Mouse (Mus musculus) brown adipose tissue, adult 24 weeks (tissue): ENCODE data around the gene Olfr1189. TPM values are rescaled to one million over a fixed set of nuclear protein-coding genes. Genes with fewer than 3 reads are reported as not detected.
"Not testable (repeated sequence)": the region's sequence is repeated elsewhere in the genome, so short reads cannot be mapped to it uniquely, and the experiment has no call there.

Experiments
- H3K27ac ChIP-seq: fragments of 200-500 bp; replicated peaks from 2 replicates; pipeline ENCODE4 v1.5.1; 2012; ENCODE audit warnings: low read depth, mild to moderate bottlenecking, low read length
- H3K4me1 ChIP-seq: fragments of 200-500 bp; 2 replicates; pipeline ENCODE4 v1.6.1; 2012; ENCODE audit warnings: low read length, mixed read lengths; ENCODE audit not compliant: control insufficient read depth, insufficient read depth, insufficient read length
- H3K4me3 ChIP-seq: fragments of 200-500 bp; 2 replicates; pipeline ENCODE4 v1.5.1; 2012; ENCODE audit warnings: low read depth, mild to moderate bottlenecking, low read length, moderate library complexity; ENCODE audit not compliant: insufficient read depth
- polyA plus RNA-seq: library from polyadenylated mRNA; stranded (reverse); fragments of >200 nt; gene quantifications from 2 replicates; pipeline ENCODE4 v1.2.4, GENCODE M21; 2012; ENCODE audit not compliant: missing spikeins, insufficient read depth, insufficient read length

The Olfr1189 gene
- polyA plus RNA-seq = not detected in 2 replicates

DNA sequence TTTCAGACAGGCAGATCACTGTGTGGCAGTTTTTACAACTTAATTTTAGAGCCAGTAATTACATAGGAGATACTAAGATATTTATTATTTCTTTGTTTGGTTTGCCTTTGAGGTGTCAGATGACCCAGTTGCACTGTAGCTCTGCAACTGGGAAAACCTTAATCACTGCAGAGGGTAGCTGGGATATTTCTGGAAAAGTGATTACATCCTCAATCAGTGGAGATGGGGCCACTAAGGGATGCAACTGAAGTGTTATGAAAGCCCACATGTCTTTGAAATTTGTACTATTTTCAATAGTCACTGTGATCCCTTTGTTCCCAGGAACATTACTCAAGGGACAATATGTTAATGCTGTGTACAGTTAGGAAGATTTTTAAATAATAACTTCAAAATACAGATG is at the start of gene Olfr1189:
Gene Olfr1189, plus strand, starts transcription at position 301 of the 400 bp plus-strand sequence.
- H3K27ac ChIP-seq = no peak within 1 kb of the TSS
- no peaks in the 10 kb centered on the region for H3K4me1 ChIP-seq
- no peak within 1 kb of the TSS for H3K4me3 ChIP-seq

DNA sequence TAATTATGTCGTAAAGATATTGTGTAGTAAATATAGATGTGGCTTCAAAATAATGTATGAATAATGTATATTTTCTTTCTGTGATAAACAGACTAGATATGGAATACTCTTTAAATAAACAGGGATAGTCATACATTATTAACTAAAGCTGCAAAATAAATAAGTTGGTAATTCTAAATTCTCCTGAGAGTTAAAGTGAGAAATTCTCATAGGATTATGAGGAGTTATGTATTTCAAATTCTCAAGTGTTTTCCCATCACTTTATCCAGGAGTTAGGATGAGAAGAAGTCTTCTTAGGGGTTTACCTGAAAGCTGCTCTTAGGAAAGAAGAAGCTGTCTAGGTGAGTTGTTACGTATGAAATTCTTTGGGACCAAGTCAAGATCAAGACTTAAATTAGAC is 29.6 kb upstream of the Olfr1189 start, which contains the start of gene Olfr1188:
Gene Olfr1188, plus strand, starts transcription at position 301 of the 400 bp plus-strand sequence.
- Histone ChIP-seq H3K27ac (no peak within 1 kb of the TSS), H3K4me1 (no peaks in the 10 kb centered on the region), H3K4me3 (no peak within 1 kb of the TSS)

DNA sequence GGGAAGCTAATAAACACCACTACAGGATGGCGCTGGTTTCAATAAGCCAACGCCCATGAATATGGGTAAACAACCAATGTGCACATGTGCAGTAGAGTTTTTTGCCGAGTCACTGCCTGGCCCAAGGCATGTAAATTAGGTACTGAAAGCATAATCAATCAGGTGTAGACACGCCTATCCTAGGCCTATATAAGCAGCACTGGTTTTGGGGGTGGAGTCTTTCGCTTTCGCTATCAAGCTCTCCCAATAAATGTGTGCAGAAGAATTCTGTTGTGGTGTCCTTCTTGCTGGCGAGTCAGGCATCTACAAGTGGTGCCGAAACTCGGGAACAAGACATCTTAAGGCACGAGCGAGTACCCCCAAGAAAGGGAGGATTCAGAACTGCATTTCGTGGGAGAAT is 13.6 kb upstream of the Olfr1189 start:
- H3K27ac ChIP-seq, H3K4me1 ChIP-seq, H3K4me3 ChIP-seq: not testable (repeated sequence)

DNA sequence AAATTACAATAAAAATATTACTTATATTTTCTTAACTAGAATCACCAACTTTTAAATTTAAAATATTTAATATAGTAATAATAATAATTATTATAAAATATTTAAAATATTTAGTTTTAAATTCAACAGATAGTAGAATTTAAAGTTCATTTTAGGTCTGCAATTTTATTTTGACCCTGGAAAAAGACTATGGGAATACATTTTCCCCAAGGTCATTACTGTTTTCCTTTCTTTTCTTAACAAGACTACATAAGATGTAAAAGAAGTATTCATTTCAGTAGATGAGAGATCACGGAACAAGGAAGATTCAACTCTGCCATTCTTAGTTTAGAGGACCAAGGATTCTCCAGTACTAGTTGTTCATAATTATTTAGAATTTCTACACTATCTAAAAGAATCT is 54.0 kb downstream of the Olfr1189 start, which contains the start of gene Olfr1191-ps1:
Gene Olfr1191-ps1, plus strand, starts transcription at position 301 of the 400 bp plus-strand sequence.
- H3K4me1 ChIP-seq, H3K4me3 ChIP-seq, H3K27ac ChIP-seq: not testable (repeated sequence)

Other genes with a start within 250 kb of the Olfr1189 start
- not detected in 2 replicates for gene Olfr1176, start 249.7 kb upstream of the Olfr1189 start, polyA plus RNA-seq
- not detected in 2 replicates for gene Olfr1177-ps, start 240.0 kb upstream of the Olfr1189 start, polyA plus RNA-seq
- gene Olfr1178, start 199.4 kb upstream of the Olfr1189 start, polyA plus RNA-seq = not detected in 2 replicates
- not detected in 2 replicates for gene Olfr1179, start 180.0 kb upstream of the Olfr1189 start, polyA plus RNA-seq
- gene Olfr1180, start 167.3 kb upstream of the Olfr1189 start, polyA plus RNA-seq = not detected in 2 replicates
- gene Olfr1181, start 160.3 kb upstream of the Olfr1189 start, polyA plus RNA-seq = not detected in 2 replicates
- gene Gm13757, start 137.3 kb upstream of the Olfr1189 start, polyA plus RNA-seq = not detected in 2 replicates
- not detected in 2 replicates for gene Olfr1183, start 131.6 kb upstream of the Olfr1189 start, polyA plus RNA-seq
- not detected in 2 replicates for gene Olfr1184, start 102.9 kb upstream of the Olfr1189 start, polyA plus RNA-seq
- not detected in 2 replicates for gene Olfr1185-ps1, start 93.1 kb upstream of the Olfr1189 start, polyA plus RNA-seq
- gene Olfr1186, start 67.9 kb upstream of the Olfr1189 start, polyA plus RNA-seq = not detected in 2 replicates
- not detected in 2 replicates for gene Olfr1188, start 29.5 kb upstream of the Olfr1189 start, polyA plus RNA-seq
- not detected in 2 replicates for gene Olfr1191-ps1, start 54.1 kb downstream of the Olfr1189 start, polyA plus RNA-seq
- gene Olfr1192-ps1, start 62.1 kb downstream of the Olfr1189 start, polyA plus RNA-seq = not detected in 2 replicates
- not detected in 2 replicates for gene Olfr1193, start 89.2 kb downstream of the Olfr1189 start, polyA plus RNA-seq
- gene Olfr1195, start 102.7 kb downstream of the Olfr1189 start, polyA plus RNA-seq = not detected in 2 replicates
- not detected in 2 replicates for gene Olfr1196, start 118.1 kb downstream of the Olfr1189 start, polyA plus RNA-seq
- not detected in 2 replicates for gene Olfr1197, start 145.9 kb downstream of the Olfr1189 start, polyA plus RNA-seq
- not detected in 2 replicates for gene Olfr1198, start 164.9 kb downstream of the Olfr1189 start, polyA plus RNA-seq
- gene Olfr1199, start 174.0 kb downstream of the Olfr1189 start, polyA plus RNA-seq = not detected in 2 replicates
- not detected in 2 replicates for gene Olfr1200, start 184.0 kb downstream of the Olfr1189 start, polyA plus RNA-seq
- gene Olfr1201, start 206.6 kb downstream of the Olfr1189 start, polyA plus RNA-seq = not detected in 2 replicates
- gene Olfr1202, start 228.0 kb downstream of the Olfr1189 start, polyA plus RNA-seq = not detected in 2 replicates
- gene Olfr1205, start 243.3 kb downstream of the Olfr1189 start, polyA plus RNA-seq = not detected in 2 replicates